Comparison of ENCODE assay signal across 19 mouse cellular contexts in the genomic region with DNA sequence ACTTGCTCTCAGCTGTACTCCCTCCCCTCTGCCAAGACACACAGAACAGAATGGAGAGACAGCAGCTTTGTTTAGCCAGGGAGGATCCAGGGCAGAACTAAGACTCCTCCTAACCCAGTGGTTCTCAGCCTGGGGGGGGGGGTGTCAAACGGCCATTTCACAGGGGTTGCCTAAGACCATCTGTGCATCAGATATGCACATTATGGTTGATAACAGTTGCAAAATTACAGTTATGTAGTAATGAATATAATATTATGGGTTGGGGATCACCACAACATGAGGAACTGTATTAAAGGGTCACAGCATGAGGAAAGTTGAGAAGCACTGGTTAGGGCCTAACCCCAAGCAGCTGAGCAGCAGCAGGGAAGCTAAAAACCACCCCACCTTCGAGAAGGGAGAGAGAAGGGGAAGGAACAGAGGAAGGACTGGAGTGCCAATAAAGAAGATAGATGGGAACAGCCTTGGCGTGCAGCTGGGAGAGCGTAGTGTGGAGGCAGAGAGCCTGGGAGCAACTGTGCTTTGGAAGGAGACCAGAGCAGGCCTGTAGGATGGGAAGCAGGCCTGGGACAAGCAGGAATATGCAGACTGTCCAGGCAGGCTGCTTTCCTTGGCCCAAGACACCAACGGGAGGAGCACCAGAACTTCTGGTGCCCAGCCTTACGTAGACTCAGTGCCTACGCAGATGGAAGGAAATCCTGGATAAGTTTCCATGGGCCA. TPM values are rescaled to one million over a fixed set of nuclear protein-coding genes. Genes with fewer than 3 reads are reported as not detected.
DNase-seq lines count a peak whose midpoint lies in the region; ATAC-seq and TF ChIP-seq lines count a peak whose summit lies in the region.
"Had no signal": no experiment of that assay in that cellular context is flagged by ENCODE, and none has a peak within 500 bp of the region (broad histone marks: within the 10 kb centered on the region; RNA-seq: fewer than 3 reads in every experiment).

No protein-coding gene starts in this region.

- H3K79me2 ChIP-seq in liver, adult 2 months (ENCODE audit: control insufficient read depth, insufficient read depth, low read length) = peaks cover 30% of the 10 kb centered on the region

- H3K27me3 ChIP-seq in liver, adult 2 months (ENCODE audit: control insufficient read depth, insufficient read depth, low read length) = no peaks in the 10 kb centered on the region
- no peaks in the 10 kb centered on the region for H3K27me3 ChIP-seq in midbrain, embryonic 11.5 days (ENCODE audit: control insufficient read depth, insufficient read depth, low read length)
- H3K27me3 ChIP-seq: forebrain, embryonic 13.5 days had no signal

- no peak overlapping the region for H3K4me2 ChIP-seq in midbrain, embryonic 11.5 days
- H3K4me2 ChIP-seq: forebrain, embryonic 13.5 days had no signal

- 39% methylated on average over 7 of the region's 7 CpGs for WGBS in liver, adult 2 months
- 86% methylated on average over 7 of the region's 7 CpGs for WGBS in midbrain, embryonic 11.5 days

- TF ChIP-seq CTCF in liver, adult 2 months (IDR thresholded peaks at IDR 0.05; ENCODE audit: low read depth, low read length) = no peak

- H3K9ac ChIP-seq in liver, adult 2 months (ENCODE audit: low read depth, low read length) = peak overlapping the region; percentile 67
- H3K9ac ChIP-seq in midbrain, embryonic 11.5 days (ENCODE audit: low read length) = no peak overlapping the region
- H3K9ac ChIP-seq: forebrain, embryonic 13.5 days had no signal

- TF ChIP-seq POLR2A in liver, adult 2 months (IDR thresholded peaks at IDR 0.05; ENCODE audit: extremely low read depth, insufficient read depth, low read length) = no peak

- H3K4me3 ChIP-seq in liver, adult 2 months (ENCODE audit: insufficient read depth, low read depth, low read length) = no peak overlapping the region
- no peak overlapping the region for H3K4me3 ChIP-seq in midbrain, embryonic 11.5 days (ENCODE audit: low read depth, low read length)
- H3K4me3 ChIP-seq: forebrain, embryonic 13.5 days had no signal

- no peak for DNase-seq in frontal cortex, postnatal 10 days (ENCODE audit: low spot score in 2 of 2)
- DNase-seq in liver, adult 2 months (ENCODE audit: extremely low read depth, low read depth, low spot score) = peak; percentile 51
- no peak for DNase-seq in liver
- peak; percentile 74 for DNase-seq in fat pad, adult 2 months (ENCODE audit: extremely low read depth, low read depth, low spot score)
- peak; percentile 26 for DNase-seq in heart, postnatal 4 days
- no peak for DNase-seq in midbrain, embryonic 11.5 days (ENCODE audit: low spot score, missing footprints)
- no peak for DNase-seq in adrenal gland, adult (ENCODE audit: inconsistent age in 2 of 2, low spot score in 1 of 2)
- DNase-seq: embryo, embryonic 11 days had no signal

- peaks cover 41% of the 10 kb centered on the region for H3K4me1 ChIP-seq in liver, adult 2 months (ENCODE audit: control insufficient read depth, insufficient read depth, low read length)
- no peaks in the 10 kb centered on the region for H3K4me1 ChIP-seq in midbrain, embryonic 11.5 days (ENCODE audit: control insufficient read depth, insufficient read depth, low read length)

- ATAC-seq in frontal cortex, adult (ENCODE audit: low TSS enrichment) = peak; percentile 88
- no peak for ATAC-seq in midbrain, embryonic 11.5 days (ENCODE audit: low FRiP score)
- ATAC-seq: forebrain, embryonic 13.5 days had no signal

- no peaks in the 10 kb centered on the region for H3K9me3 ChIP-seq in midbrain, embryonic 11.5 days (ENCODE audit: control insufficient read depth, low read length)
- H3K9me3 ChIP-seq: forebrain, embryonic 13.5 days had no signal

- H3K27ac ChIP-seq in liver, adult 2 months (replicated peaks; ENCODE audit: insufficient read depth, low read depth, low read length) = peak overlapping the region; percentile 95
- no peak overlapping the region for H3K27ac ChIP-seq in midbrain, embryonic 11.5 days (ENCODE audit: low read depth, low read length)
- H3K27ac ChIP-seq: forebrain, embryonic 13.5 days had no signal

- peaks cover 3% of the 10 kb centered on the region for H3K36me3 ChIP-seq in liver, adult 2 months (ENCODE audit: control insufficient read depth, insufficient read depth, low read length)
- no peaks in the 10 kb centered on the region for H3K36me3 ChIP-seq in midbrain, embryonic 11.5 days (ENCODE audit: control insufficient read depth, insufficient read depth, low read length)

RNA-seq across cellular contexts. Expression of a gene that starts 5.4 kb away (rescaled TPM):
- total RNA-seq in liver, adult 2 months (2014; rRNA removed) = 9.3 and 11.9 TPM in 2 replicates
- 26.8 and 42.7 TPM in 2 replicates for polyA plus RNA-seq in liver, adult 2 months (2012; rRNA removed)
- total RNA-seq in heart, postnatal 4 days (2021) = not detected
- not detected in 2 replicates for polyA plus RNA-seq in midbrain, embryonic 11.5 days (2014; fragmentation: Nextera tagmentation; extraction: Ambion mirVana)
- total RNA-seq: adrenal gland, adult 18-20 months; hematopoietic stem cell, adult 5-6 weeks; left cerebral cortex, postnatal 10 days; midbrain, postnatal 0 days had no signal
- polyA plus RNA-seq: forebrain, embryonic 13.5 days had no signal

RNA-seq across cellular contexts. Expression of a gene that starts 13.5 kb away (rescaled TPM):
- 239 and 296 TPM in 2 replicates for total RNA-seq in liver, adult 2 months (2014; rRNA removed)
- 399 and 420 TPM in 2 replicates for polyA plus RNA-seq in liver, adult 2 months (2012; rRNA removed)
- total RNA-seq in heart, postnatal 4 days (2021) = not detected
- polyA plus RNA-seq in midbrain, embryonic 11.5 days (2014; fragmentation: Nextera tagmentation; extraction: Ambion mirVana) = not detected in 2 replicates
- total RNA-seq: hematopoietic stem cell, adult 5-6 weeks; left cerebral cortex, postnatal 10 days; midbrain, postnatal 0 days; neutrophil, adult 5-6 weeks had no signal
- polyA plus RNA-seq: C2C12; forebrain, embryonic 13.5 days; midbrain, postnatal 0 days had no signal

RNA-seq across cellular contexts. Expression of a gene that starts 18.6 kb away (rescaled TPM):
- total RNA-seq in liver, adult 2 months (2014; rRNA removed) = not detected in 2 replicates
- not detected in 2 replicates for polyA plus RNA-seq in liver, adult 2 months (2012; rRNA removed)
- total RNA-seq in heart, postnatal 4 days (2021) = not detected
- not detected in 2 replicates for polyA plus RNA-seq in midbrain, embryonic 11.5 days (2014; fragmentation: Nextera tagmentation; extraction: Ambion mirVana)
- total RNA-seq: adrenal gland, adult 18-20 months; hematopoietic stem cell, adult 5-6 weeks; left cerebral cortex, postnatal 10 days; midbrain, postnatal 0 days; neutrophil, adult 5-6 weeks had no signal
- polyA plus RNA-seq: C2C12; forebrain, embryonic 13.5 days; lung, embryonic 16.5 days; midbrain, postnatal 0 days; spleen, adult 2 months; thymus, postnatal 0 days had no signal

RNA-seq across cellular contexts. Expression of a gene that starts 49.7 kb away (rescaled TPM):
- total RNA-seq in liver, adult 2 months (2014; rRNA removed) = 9.8 and 13.3 TPM in 2 replicates
- polyA plus RNA-seq in liver, adult 2 months (2012; rRNA removed) = 9.1 and 10.1 TPM in 2 replicates
- 10 to 100 TPM; 17.4 to 18.6 TPM for total RNA-seq in heart, postnatal 4 days (2021)
- 9.6 and 10.3 TPM in 2 replicates for polyA plus RNA-seq in midbrain, embryonic 11.5 days (2014; fragmentation: Nextera tagmentation; extraction: Ambion mirVana)

Comparison
In these comparisons a context has a peak if more than half of its experiments do, and no peak if none do; other contexts are left out.
1. DNase-seq: peak in liver, adult 2 months (single experiment), fat pad, adult 2 months (single experiment) and heart, postnatal 4 days (single experiment); none in frontal cortex, postnatal 10 days (0 of 2), liver (single experiment), midbrain, embryonic 11.5 days (single experiment) and adrenal gland, adult (0 of 2).
2. RNA of a gene that starts 5.4 kb away (total RNA-seq): 9.3 to 11.9 TPM in liver, adult 2 months; not detected in heart, postnatal 4 days; every median in the first group is over 10 times any median in the second.
3. RNA of a gene that starts 13.5 kb away (total RNA-seq): 239 to 296 TPM in liver, adult 2 months; not detected in heart, postnatal 4 days; every median in the first group is over 100 times any median in the second.